Mouse (Mus musculus): ENCODE results near the gene Efemp2.
"Not testable (repeated sequence)": the region's sequence is repeated elsewhere in the genome, so short reads cannot be mapped to it uniquely, and the experiment has no call there.

Gene Efemp2

DNA sequence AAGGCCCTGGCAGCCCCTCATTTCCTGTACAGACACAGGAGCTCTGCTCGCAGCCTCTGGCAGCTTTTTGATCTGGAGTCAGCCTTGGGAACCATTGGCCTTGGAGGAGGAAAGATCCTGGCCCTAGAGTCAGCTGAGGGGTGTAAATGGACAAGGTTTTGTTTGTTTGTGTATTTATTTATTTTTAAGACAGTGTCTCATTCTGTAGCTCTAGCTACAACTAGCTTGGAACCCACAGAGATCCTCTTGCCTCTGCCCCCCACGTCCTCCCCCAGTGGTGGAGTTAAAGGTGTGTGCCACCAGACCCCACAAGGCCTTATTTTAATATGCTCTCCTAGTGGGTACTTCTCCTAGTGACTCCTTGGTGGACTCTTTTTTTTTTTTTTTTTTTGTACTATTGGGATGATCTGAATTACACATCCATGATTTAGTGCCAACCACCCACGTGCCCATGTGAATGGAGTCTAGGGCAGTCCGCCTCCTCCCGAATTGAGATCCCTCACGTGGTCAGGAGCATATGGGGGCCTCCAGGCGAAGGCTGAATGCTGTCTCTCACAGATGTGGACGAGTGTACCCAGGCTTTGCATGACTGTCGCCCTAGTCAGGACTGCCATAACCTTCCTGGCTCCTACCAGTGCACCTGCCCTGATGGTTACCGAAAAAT lies 3.4 kb downstream of the Efemp2 start:
- no peak for DNase-seq (ENCODE audit: low spot score in 2 of 2)

DNA sequence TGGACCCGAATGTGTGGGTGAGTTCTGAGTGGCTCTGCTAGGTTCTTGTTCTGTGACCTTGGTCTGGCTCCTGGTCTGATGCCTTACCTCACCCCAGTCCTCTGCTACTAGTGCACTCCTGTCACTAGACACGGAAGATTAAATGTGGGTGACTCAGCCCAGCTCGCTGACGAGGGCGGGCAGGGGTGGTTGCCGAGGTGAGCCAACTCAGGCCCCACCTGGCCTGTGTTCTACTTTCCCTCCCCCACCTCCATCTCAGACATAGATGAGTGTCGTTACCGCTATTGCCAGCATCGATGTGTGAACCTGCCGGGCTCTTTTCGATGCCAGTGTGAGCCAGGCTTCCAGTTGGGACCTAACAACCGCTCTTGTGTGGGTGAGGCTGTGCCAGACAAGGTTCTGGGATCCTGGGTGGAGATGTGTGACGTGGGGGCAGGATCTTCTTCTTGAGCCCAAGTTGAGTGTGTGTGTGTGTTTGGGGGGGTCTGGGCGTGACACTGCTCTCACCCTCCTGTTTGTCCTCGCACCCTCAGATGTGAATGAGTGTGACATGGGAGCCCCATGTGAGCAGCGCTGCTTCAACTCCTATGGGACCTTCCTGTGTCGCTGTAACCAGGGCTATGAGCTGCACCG lies 4.0 kb downstream of the Efemp2 start:
- no peak for DNase-seq (ENCODE audit: low spot score in 2 of 2)

DNA sequence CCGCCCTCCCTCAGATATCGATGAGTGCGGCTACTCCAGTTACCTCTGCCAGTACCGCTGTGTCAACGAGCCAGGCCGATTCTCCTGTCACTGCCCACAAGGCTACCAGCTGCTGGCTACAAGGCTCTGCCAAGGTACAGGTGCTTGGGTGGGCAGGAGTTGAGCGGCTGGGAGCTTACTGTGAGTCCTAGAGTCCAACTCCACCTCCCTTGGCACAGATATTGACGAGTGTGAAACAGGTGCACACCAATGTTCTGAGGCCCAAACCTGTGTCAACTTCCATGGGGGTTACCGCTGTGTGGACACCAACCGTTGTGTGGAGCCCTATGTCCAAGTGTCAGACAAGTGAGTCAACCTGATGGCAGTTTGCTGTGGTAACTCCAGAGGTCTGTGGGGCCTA lies 6.3 kb downstream of the Efemp2 start:
- DNase-seq (ENCODE audit: low spot score in 2 of 2), result no peak

DNA sequence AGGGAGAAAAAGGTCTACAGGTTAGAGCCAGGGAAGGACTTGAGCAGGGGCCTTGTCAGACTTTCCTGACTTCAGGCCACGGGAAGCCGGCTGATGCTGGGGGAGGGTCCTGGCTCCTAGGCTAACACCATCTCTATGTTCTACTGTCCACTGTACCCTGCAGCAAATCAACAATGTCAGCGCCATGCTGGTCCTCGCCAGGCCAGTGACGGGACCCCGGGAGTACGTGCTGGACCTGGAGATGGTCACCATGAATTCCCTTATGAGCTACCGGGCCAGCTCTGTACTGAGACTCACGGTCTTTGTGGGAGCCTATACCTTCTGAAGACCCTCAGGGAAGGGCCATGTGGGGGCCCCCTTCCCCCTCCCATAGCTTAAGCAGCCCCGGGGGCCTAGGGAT lies 7.6 kb downstream of the Efemp2 start:
- DNase-seq (ENCODE audit: low spot score in 2 of 2), result no peak

DNA sequence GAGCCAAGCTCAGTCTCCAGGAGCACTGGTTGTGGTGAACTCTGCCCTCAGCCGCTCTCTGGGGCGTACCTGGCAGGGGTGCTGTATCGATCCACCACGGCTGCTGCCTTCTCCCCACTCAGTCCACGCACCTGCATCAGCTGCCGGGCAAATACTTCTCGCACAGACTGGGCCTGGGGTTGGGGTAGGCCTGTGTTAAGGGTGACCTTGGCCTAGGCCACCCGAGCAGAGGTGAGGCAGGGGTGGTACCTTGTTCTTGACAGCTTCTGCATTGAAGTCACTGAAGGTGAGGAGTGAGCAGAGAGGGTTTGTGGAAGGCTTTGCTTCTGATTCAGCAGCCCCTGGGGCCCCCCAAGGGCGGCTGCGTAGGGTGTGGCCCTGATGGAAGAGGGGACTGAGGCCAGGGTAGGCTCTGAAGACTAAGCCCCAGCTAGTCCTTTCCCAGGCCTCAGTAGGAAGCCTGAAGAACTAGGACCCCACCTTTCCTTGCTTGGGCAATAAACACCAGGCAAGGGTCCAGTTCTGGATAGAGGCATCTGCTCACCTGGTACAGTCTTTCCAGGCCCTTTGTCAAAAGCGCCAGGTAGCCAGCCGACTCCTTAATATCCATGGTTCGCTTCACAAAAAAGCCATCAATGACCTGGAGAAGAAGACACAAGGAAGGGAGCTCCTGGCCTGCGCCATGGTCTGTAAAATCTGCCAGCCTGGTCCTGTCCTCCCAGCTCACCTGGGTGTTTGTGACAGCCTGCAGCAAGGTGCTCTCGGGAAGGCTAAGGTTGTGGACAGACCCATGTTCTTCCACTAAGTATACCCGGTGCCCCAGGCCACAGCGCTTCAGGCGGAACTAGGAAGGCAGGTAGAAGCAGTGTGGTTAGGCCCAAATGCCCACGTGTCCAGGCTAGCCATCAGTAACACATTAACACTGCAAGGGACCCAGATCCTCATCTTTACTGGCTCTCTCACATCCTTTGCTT lies 9.9 kb downstream of the Efemp2 start:
- DNase-seq (ENCODE audit: low spot score in 2 of 2), result no peak

DNA sequence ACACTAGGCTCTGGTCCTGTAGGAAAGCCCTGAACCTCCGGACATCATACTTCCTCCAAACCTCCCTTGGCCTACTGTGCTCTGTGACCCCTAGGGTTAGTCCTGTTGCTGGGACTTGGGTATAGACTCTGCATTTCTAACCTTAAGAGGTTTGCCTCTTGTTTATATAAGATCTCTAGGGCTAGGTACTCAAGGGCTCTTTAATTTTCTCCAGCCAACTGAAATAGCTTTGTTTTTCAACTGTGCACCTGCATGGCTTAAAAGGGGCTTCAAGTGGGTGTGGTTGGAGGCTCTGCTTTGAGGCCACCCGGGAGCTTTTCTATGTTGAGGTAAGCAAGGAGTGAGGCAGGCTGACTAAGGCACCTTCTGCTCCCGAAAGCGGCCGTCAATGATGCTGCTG lies 10.7 kb downstream of the Efemp2 start:
- no peak for DNase-seq (ENCODE audit: low spot score in 2 of 2)

DNA sequence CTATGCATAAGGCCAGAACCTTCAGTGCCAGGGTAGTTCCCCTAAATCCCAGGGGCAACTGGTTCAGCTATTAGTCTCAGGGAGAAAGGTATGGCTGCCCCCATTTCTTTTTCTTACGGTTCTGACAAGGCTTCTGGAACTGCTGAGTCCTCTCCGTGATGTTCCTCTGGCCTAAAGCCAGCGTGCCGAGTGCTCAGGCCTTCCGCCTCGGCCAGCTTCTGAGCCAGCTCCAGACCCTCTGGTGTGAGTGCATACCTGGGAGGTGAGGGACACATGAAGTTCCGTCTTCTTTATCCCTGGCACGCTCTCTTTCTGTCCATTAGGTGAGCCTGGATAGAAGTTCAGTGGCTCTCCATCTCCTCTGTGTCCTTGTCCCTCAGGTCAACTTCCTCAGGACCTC lies 11.6 kb downstream of the Efemp2 start:
- no peak for DNase-seq (ENCODE audit: low spot score in 2 of 2)

DNA sequence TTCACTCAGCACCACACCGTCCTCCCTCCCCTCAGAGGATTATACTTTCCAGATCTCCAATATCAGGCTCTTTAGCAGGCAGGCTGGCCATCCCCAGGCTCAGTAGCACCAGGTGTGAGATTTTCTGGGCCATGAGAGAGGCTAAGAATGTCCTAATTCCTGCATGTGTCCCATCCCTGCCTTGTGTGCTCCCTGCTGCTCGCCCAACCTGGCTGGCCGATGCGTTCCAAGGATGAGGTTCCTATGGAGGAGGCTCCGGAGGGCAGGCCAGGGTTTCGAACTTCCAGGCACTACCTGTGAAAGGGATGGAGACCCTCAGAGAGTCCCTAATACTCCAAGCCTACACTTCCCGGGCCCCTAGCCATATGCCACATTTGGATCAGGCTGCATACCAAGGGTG lies 12.1 kb downstream of the Efemp2 start:
- DNase-seq (ENCODE audit: low spot score in 2 of 2), result no peak

DNA sequence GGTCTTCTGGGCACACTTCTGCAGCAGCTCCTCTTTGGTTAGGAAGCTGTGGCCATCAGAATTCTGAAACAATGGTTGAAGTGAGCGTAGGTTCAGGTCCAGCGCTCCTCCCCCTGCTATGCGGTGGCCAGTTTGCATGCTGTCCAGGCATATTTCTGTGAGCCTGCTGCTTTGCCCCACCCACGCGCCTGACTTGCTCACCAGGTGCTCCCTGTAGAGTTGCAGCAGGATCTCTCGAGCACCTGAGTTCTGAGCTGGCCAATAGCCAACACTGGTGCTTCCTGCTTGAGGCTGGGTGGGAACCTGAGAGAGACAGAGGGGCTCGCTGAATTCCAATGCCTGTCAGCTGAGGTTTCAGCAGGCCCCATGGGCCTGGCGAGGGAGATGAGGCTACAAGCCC lies 12.5 kb downstream of the Efemp2 start:
- no peak for DNase-seq (ENCODE audit: low spot score in 2 of 2)

DNA sequence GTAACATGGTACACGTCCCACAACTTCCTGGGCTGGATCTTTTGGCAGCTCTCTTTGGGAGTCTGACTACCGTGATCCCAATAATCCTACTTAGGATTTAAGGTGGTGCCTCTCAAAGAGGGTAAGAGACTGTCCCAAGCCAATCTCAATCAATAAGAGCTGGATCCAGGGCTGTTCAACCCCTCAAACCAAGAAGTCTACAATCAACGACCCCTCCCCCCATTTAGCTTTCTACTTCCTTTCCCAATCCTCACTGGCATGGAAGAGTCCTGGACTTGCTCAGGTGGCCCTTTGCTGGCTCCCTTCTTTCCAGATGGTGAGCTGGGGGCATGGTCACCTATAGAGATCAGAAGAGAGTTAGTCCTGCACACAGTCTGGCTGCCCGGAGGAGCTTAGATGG lies 13.0 kb downstream of the Efemp2 start:
- DNase-seq (ENCODE audit: low spot score in 2 of 2), result no peak

DNA sequence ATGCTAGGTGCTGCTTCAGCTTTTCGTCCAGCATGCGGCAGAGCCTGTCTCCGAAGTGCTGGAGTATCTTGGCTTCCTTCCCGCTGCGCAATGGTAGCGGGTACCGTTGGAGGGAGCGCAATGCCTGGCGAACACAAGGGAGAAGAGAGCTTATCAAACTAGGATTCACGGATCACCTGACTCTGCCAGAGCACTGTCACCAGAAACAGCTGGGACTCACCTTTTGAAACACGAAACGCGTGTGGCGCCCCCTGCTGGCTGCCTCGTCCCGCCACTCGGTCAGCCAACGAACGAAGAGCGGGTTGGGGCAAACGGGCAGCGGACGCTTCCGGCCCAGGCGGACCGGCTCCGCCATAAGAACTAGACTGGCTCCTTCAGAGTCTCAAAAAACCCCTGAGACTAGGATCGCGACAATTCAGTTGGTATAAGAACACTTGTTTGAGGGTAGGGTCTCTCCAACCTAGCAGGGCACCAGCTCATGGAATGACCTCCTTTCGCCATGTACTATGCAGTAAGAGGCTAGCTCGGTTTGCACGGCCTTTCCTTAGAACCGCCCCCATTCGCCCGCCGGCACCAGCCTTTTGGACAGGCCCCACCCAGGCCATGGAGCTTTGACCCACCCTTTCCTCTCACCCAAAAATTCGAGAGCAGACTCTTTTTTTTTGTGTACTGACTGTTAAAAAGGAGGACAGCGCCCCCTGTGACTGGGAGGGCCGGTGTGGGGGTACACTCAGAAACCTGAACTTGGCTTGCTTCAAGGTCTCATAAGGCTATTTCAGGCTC lies 14.2 kb downstream of the Efemp2 start, which contains the start of gene Mus81:
Gene Mus81 (minus strand): TSS at position 635 of the 783 bp plus-strand sequence.
- DNase-seq (ENCODE audit: low spot score in 2 of 2), result peak; percentile 97 to 98

DNA sequence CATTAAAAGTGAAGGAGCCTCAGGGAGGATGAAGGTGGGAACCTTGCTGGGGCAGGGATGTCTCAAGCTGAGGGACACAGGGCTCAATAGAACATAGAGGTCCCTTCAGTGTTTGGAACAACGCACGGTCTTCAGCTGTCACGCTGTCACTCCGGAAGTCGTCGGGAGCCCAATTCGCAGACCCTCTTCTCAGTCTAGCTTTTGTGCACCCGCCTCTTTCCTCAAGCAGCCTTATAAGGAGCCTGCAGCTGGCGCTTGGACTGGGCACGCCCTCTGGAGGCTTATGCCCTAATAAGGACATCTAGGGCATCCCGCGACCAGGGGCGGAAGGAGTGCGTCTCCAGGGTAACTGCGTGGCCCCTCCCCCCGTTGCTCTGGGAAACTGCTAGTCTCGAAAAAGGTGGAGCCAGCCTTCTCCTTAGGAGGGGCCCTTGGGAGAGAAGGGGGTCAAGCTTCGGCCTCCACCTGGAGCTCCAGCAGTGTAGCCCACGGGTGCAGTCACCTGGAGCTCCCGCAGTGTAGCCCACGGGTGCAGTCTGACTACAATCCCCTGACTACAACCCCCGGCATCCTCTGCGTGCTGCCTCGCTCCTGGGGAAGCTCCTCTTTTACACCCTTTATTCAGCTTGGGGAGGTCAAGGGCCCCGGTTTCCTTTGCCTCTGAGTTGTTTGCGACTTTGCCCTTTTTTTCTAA lies 15.3 kb downstream of the Efemp2 start:
- peak; percentile 98 for DNase-seq (ENCODE audit: low spot score in 2 of 2)

DNA sequence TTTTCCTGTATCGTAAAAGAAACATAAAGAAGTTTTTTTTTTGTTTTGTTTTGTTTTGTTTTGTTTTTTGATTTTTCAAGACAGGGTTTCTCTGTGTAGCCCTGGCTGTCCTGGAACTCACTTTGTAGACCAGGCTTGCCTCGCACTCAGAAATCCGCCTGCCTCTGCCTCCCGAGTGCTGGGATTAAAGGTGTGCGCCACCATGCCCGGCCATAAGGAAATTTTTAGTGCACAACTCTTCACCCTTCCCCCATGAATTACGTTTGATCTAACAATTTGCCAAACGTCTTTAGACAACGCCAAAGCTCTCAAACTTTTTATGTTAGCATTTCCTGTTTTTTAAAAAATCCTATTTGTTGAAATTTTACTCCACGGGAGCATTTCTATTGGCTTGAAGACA lies 16.0 kb downstream of the Efemp2 start:
- DNase-seq (ENCODE audit: low spot score in 2 of 2), result not testable (repeated sequence)

DNA sequence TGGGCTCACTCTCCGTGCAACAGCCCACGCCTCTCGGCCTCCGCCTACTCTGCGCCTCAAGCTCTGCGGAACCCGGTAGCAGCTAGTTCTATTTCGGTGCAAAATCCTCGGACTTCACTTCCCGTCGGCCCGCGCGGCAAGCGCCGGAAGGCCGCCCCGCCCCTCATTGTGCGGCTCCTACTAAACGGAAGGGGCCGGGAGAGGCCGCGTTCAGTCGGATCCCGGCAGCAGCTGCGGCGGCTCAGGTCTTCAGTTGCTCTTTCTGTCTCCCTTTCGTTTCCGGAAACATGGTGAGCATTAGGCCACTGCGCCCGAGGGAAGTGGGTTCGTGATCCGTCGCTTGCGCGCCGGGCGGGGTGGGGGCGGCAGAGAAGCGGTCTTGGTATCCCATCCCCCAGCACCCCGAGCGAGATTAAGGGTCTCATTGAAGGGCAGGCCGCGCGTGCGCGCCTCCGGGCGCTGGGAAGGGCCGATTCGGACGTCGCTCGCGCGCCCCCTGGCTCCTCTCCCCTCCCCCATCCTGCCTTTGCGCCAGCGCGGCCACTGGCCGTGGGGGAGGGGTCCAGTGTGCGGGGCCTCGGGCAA lies 16.7 kb downstream of the Efemp2 start, which contains the start of gene Cfl1:
Gene Cfl1 (plus strand): TSS at position 143 of the 585 bp plus-strand sequence.
- DNase-seq (ENCODE audit: low spot score in 2 of 2), result peak; percentile 96 to 97

DNA sequence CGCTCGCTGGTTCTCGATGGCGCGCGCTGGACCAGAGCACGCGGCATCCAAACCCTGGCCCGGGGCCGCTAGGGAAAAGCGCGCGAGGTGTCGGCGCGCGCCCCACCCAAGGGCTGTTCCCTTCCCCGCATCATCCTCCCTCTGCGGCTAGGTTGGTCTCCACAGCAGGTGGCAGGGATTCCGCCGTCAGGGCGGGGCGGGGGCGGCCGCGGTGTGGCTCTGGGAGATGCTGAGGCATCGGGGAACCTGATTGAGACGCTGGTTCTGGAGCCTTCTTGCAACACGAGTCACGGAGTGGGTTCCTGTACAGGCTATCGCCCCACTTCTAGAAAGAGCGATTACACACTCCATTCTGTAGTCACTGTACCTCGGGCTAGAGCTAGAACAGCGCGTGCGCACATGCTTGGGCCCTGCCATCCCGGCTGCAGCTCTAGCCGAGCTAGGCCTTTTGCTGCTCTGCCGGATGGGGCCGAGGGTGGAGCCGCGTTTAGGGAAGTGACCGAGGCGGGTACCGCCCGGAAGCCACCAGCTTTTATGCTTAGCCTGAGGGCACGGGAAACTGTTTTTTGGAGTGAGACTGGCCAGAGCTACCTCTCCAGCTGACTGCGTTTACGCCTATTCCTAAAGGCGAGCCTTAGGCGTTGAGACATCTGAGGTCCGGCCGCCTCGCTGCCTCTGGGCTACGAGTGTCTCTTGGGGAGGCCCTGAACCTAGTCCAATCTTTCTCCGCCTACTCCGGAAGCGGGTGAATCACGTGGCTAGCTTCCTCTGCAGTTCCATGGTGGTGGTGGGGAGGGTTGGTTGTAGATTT lies 17.3 kb downstream of the Efemp2 start:
- peak; percentile 92 to 93 for DNase-seq (ENCODE audit: low spot score in 2 of 2)

DNA sequence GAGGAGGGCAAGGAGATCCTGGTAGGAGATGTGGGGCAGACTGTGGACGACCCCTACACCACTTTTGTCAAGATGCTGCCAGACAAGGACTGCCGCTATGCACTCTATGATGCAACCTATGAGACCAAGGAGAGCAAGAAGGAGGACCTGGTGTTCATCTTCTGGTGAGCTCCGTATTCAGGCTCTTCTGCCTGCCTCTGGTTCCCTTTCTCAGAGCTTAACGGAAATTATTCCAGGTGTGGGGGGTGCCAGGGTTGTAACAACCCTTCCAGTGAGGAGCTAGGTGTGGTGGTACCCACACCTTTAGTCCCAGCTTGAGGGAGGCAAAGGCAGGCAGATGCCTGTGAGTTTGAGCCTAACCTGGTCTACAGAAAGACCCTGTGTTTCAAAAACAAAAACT lies 18.9 kb downstream of the Efemp2 start:
- DNase-seq (ENCODE audit: low spot score in 2 of 2), result no peak

DNA sequence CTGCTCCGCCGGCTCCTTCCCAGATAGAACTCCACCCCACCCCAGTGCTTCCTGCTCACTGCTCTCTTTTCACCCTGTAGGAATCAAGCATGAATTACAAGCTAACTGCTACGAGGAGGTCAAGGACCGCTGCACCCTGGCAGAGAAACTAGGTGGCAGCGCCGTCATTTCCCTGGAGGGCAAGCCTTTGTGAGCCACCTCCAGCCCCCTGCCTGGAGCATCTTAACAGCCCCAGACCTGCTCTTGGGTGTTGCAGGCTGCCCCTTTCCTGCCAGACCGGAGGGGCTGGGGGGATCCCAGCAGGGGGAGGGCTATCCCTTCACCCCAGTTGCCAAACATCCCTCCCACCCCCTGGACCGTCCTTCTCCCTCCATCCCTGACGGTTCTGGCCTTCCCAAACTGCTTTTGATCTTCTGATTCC lies 19.6 kb downstream of the Efemp2 start:
- DNase-seq (ENCODE audit: low spot score in 2 of 2), result not testable (repeated sequence)

DNA sequence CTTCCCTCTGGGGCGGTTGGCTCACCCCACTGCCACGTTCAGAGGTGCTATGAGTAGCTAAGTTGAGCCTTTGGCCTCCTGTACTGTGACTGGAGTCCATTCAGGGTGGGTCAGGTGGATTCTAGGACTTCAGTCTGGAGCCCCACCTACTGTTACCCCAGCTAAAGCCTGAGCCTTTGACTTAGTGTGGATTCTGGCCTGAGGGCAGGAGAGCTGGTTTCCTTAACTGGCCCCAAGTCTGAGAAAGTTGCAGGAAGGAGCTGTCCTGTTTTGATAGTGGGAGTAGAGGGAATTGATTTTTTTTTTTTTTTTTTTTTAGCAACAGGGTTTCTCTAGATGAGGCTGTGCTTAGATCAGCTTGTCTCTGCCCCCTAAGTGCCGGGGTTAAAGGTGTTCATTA lies 20.6 kb downstream of the Efemp2 start:
- no peak for DNase-seq (ENCODE audit: low spot score in 2 of 2)

DNA sequence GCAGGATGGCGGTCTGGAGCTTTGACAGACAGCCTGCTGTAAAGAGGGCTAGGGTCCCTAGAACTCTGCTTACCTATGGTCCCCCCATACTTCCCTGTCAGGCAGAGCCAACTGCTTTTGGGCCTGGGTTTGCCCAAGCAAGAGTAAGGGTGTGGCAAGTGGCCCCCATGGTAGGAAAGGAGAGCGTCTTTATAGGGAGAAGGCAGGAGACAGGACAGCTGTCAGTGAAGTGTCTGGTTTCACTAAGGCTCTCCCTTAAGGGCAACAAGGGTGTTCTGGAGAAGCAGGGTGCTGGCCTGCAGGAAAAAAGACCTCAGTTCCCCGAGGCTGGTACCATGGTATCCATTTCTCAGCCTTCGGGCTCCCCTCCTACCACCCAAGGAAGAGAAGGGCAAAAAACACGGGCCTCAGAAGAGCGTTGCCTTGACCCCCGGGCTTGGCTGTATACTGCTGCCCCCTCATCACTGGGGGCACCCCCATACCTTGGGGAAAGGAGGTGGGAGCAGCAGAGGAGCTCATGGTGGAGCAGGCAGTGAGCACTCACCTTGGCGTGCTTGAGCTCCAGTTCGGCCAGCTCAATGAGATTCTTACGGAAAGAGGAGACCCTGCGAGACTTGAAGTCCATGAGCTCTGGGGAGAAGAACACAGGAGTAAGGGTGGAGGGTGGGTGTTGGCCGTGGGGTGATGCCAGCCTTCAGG lies 21.7 kb downstream of the Efemp2 start:
- DNase-seq (ENCODE audit: low spot score in 2 of 2), result no peak

Measured in heart, adult 9 months (tissue).